Mouse (Mus musculus) intestine, embryonic 15.5 days (tissue): Measurements from ENCODE around the gene 4933407L21Rik. TPM values are rescaled to one million over a fixed set of nuclear protein-coding genes. Genes with fewer than 3 reads are reported as not detected.
"Not testable (repeated sequence)": the region's sequence is repeated elsewhere in the genome, so short reads cannot be mapped to it uniquely, and the experiment has no call there.

Source experiments
- ATAC-seq: fragments of 200-750 bp; cut with Nextera tagmentation; 2 replicates; pipeline ENCODE4 v1.8.0; 2017; ENCODE audit warnings: moderate TSS enrichment, moderate library complexity
- H3K27ac ChIP-seq: fragments of 300-500 bp; sonication (generic); 2 replicates; pipeline ENCODE4 v1.5.1; 2015; ENCODE audit warnings: mild to moderate bottlenecking, inconsistent platforms
- H3K27me3 ChIP-seq: fragments of 300-500 bp; sonication (generic); replicated peaks from 2 replicates; pipeline ENCODE4 v1.6.1; 2015; ENCODE audit warnings: inconsistent platforms
- H3K36me3 ChIP-seq: fragments of 300-500 bp; sonication (generic); 2 replicates; pipeline ENCODE4 v1.6.1; 2015; ENCODE audit warnings: inconsistent platforms
- H3K4me1 ChIP-seq: fragments of 300-500 bp; sonication (generic); replicated peaks from 2 replicates; pipeline ENCODE4 v1.6.1; 2015; ENCODE audit warnings: inconsistent platforms
- H3K4me2 ChIP-seq: fragments of 300-500 bp; sonication (generic); replicated peaks from 2 replicates; pipeline ENCODE4 v1.6.1; 2015; ENCODE audit warnings: mild to moderate bottlenecking, inconsistent platforms
- H3K4me3 ChIP-seq: fragments of 300-500 bp; sonication (generic); replicated peaks from 2 replicates; pipeline ENCODE4 v1.5.1; 2015; ENCODE audit warnings: inconsistent platforms
- H3K9ac ChIP-seq: fragments of 300-500 bp; sonication (generic); 2 replicates; pipeline ENCODE4 v1.6.1; 2015; ENCODE audit warnings: inconsistent platforms
- H3K9me3 ChIP-seq: fragments of 300-500 bp; sonication (generic); 2 replicates; pipeline ENCODE4 v1.6.1; 2016; ENCODE audit warnings: inconsistent platforms
- WGBS: fragments of 180-500 bp; shearing (Covaris S2); methylation state at CpG from one replicate; pipeline ENCODE4 v1.1.7; 2015; 5-methylcytosine and 5-hydroxymethylcytosine counted together
- polyA plus RNA-seq: library from polyadenylated mRNA; unstranded; fragments of >200 nt; fragmentation: Nextera tagmentation; extraction: Ambion mirVana; gene quantifications from 2 replicates; pipeline ENCODE4 v1.2.1, GENCODE M21; 2015

4933407L21Rik gene
- polyA plus RNA-seq, 1 experiment from 2014 or later: 0.34 TPM

DNA sequence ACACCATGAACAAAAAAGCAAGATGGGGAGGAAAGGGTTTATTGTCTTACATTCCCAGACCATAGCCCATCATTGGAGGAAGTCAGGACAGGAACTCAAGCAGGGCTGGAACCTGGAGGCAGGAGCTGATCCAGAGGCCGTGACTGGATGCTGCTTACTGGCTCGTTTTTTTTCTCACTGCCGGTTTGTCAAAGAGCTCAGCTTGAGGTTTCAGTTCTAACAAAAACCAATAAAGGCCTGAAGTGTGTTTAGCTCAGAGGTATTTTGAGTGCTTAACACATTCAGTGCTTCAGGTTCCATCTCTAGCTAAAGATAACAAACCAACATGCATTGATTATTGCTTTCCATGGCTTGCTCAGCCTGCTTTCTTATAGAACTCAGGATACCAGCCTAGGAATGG, 44.1 kb downstream of the 4933407L21Rik start:
- ATAC-seq: no peak
- no peak overlapping the region for H3K27ac ChIP-seq
- H3K4me1 ChIP-seq: no peaks in the 10 kb centered on the region
- H3K9me3 ChIP-seq: no peaks in the 10 kb centered on the region
- no peaks in the 10 kb centered on the region for H3K27me3 ChIP-seq
- H3K9ac ChIP-seq: no peak overlapping the region
- H3K4me3 ChIP-seq: no peak overlapping the region
- 49% methylated on average over 3 of the region's 3 CpGs for WGBS
- H3K36me3 ChIP-seq: no peaks in the 10 kb centered on the region
- H3K4me2 ChIP-seq: no peak overlapping the region

GRCm38 (mm10) chr1:85973468-85973877, 45.2 kb downstream of the 4933407L21Rik start:
- H3K9ac ChIP-seq: no peak overlapping the region
- ATAC-seq: no peak

GRCm38 (mm10) chr1:85977709-85978108, 49.4 kb downstream of the 4933407L21Rik start:
- H3K4me1 ChIP-seq: 0 out of 2 replicates have a peak, but pooled peaks cover 3% of the 10 kb centered on the region
- no peak overlapping the region for H3K9ac ChIP-seq
- no peaks in the 10 kb centered on the region for H3K9me3 ChIP-seq
- H3K27ac ChIP-seq: no peak overlapping the region
- WGBS: 71% methylated on average over 3 of the region's 3 CpGs
- no peak overlapping the region for H3K4me3 ChIP-seq
- no peak overlapping the region for H3K4me2 ChIP-seq
- no peaks in the 10 kb centered on the region for H3K27me3 ChIP-seq
- no peaks in the 10 kb centered on the region for H3K36me3 ChIP-seq
- no peak for ATAC-seq

More at GRCm38 (mm10) chr1:85973468-85973877, 45.2 kb downstream of the 4933407L21Rik start:
- H3K9me3 ChIP-seq: no peaks in the 10 kb centered on the region
- H3K27ac ChIP-seq: no peak overlapping the region
- H3K27me3 ChIP-seq: no peaks in the 10 kb centered on the region
- 79% methylated on average over 2 of the region's 2 CpGs for WGBS
- no peak overlapping the region for H3K4me2 ChIP-seq
- no peaks in the 10 kb centered on the region for H3K4me1 ChIP-seq
- no peaks in the 10 kb centered on the region for H3K36me3 ChIP-seq
- H3K4me3 ChIP-seq: no peak overlapping the region

GRCm38 (mm10) chr1:85981738-85982357, 53.6 kb downstream of the 4933407L21Rik start:
- Histone ChIP-seq H3K9me3 (no peaks in the 10 kb centered on the region), H3K4me3 (no peak overlapping the region), H3K27ac (no peak overlapping the region), H3K4me2 (no peak overlapping the region), H3K4me1 (0 out of 2 replicates have a peak, but pooled peaks cover 3% of the 10 kb centered on the region), H3K36me3 (no peaks in the 10 kb centered on the region), H3K9ac (no peak overlapping the region), H3K27me3 (no peaks in the 10 kb centered on the region)
- 41% methylated on average over 7 of the region's 7 CpGs for WGBS
- ATAC-seq: peak; percentile 71

DNA sequence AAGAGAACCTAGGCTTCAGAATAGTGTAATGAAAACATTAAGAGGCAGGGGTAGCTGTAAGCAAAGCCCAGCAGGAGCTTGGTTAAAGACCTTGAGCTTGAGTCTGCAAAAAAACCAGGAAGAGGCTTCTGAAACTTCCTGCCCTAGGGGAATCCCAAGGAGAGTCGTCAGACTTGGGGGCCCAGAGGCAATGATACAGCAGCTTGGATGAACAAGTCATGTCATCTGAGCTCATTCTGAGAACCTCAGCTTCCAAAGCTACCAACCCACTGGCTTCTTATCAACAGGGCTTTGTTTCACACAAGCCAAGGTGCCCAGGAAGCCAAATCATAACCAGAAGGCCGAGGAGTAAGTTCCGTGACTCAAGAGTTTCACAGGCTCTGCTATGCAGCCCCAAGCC, 57.5 kb downstream of the 4933407L21Rik start:
- WGBS: 79% methylated on average over 3 of the region's 3 CpGs
- Histone ChIP-seq H3K27ac (no peak overlapping the region), H3K9me3 (no peaks in the 10 kb centered on the region), H3K4me1 (0 out of 2 replicates have a peak, but pooled peaks cover 3% of the 10 kb centered on the region), H3K36me3 (no peaks in the 10 kb centered on the region), H3K4me3 (no peak overlapping the region), H3K27me3 (no peaks in the 10 kb centered on the region), H3K9ac (no peak overlapping the region), H3K4me2 (no peak overlapping the region)
- ATAC-seq: no peak

DNA sequence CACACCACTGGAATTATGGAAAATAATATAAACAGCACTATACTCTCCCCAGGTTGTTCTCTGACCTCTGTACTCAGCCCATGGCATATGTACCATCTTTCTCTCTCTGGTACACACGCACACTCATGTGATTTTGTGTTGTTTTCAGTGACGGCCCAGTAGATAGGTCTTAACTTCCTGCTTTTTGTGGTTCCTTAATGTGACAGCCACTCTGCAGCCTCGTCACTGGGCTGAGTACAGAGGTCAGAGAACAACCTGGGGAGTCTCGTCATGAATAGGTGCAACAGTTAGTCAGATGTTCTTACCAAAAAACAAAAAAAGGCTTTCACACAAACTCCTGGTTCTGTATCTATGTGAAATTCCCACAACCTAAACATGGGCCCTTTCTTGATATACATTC, 60.1 kb downstream of the 4933407L21Rik start:
- Histone ChIP-seq H3K4me3 (no peak overlapping the region), H3K9me3 (no peaks in the 10 kb centered on the region), H3K4me1 (no peaks in the 10 kb centered on the region), H3K9ac (no peak overlapping the region), H3K27ac (no peak overlapping the region), H3K36me3 (no peaks in the 10 kb centered on the region), H3K27me3 (no peaks in the 10 kb centered on the region), H3K4me2 (no peak overlapping the region)
- WGBS: 63% methylated on average over 4 of the region's 4 CpGs
- ATAC-seq: no peak

GRCm38 (mm10) chr1:85988882-85989281, 60.6 kb downstream of the 4933407L21Rik start:
- not testable (repeated sequence) for H3K4me1 ChIP-seq, H3K36me3 ChIP-seq, H3K4me2 ChIP-seq, H3K9ac ChIP-seq, H3K9me3 ChIP-seq, H3K27me3 ChIP-seq, H3K4me3 ChIP-seq, ATAC-seq, H3K27ac ChIP-seq
- WGBS: 91% methylated on average over 4 of the region's 4 CpGs

Other genes with a start within 250 kb of the 4933407L21Rik start
- 0.96 and 1.1 TPM in 2 replicates for gene A630001G21Rik, start 149.8 kb upstream of the 4933407L21Rik start, polyA plus RNA-seq
- gene Cab39, start 135.0 kb upstream of the 4933407L21Rik start, polyA plus RNA-seq: 29.2 and 29.3 TPM in 2 replicates
- gene Itm2c, start 34.2 kb upstream of the 4933407L21Rik start, polyA plus RNA-seq: 135 TPM in 2 replicates
- 0.04 and 0.10 TPM in 2 replicates for gene Gpr55, start 32.5 kb downstream of the 4933407L21Rik start, polyA plus RNA-seq
- gene Spata3, start 88.3 kb downstream of the 4933407L21Rik start, polyA plus RNA-seq: not detected in 2 replicates
- 5.2 and 6.1 TPM in 2 replicates for gene 2810459M11Rik, start 117.4 kb downstream of the 4933407L21Rik start, polyA plus RNA-seq
- gene Psmd1, start 135.9 kb downstream of the 4933407L21Rik start, polyA plus RNA-seq: 143 and 152 TPM in 2 replicates
- gene Htr2b, start 183.5 kb downstream of the 4933407L21Rik start, polyA plus RNA-seq: 2.0 and 2.3 TPM in 2 replicates
- gene Gm21972, start 205.2 kb downstream of the 4933407L21Rik start, polyA plus RNA-seq: not detected in 2 replicates
- 16.4 and 17.3 TPM in 2 replicates for gene Armc9, start 226.3 kb downstream of the 4933407L21Rik start, polyA plus RNA-seq